Mouse (Mus musculus): ENCODE measurements around the gene Ctdspl.

- TF ChIP-seq EP300 (IDR thresholded peaks at IDR 0.05; ENCODE audit: low read depth) (no peak), CTCF (IDR thresholded peaks at IDR 0.05; ENCODE audit: low read depth) (no peak)
Observed at GRCm38 (mm10) chr9:118881946-118882284, 44.3 kb upstream of the Ctdspl start.
